Mouse (Mus musculus) testis, adult 2 months (tissue): ENCODE results near the gene Epb41l3. TPM values are rescaled to one million over a fixed set of nuclear protein-coding genes. Genes with fewer than 3 reads are reported as not detected.

Experiments used
- H3K27ac ChIP-seq: fragments of 200-500 bp; 2 replicates; pipeline ENCODE4 v1.5.1; 2012; ENCODE audit warnings: low read depth, low read length; ENCODE audit not compliant: control insufficient read depth, insufficient read depth
- H3K27me3 ChIP-seq: fragments of 200-500 bp; 2 replicates; pipeline ENCODE4 v1.6.1; 2012; ENCODE audit warnings: mild to moderate bottlenecking, low read length, moderate library complexity; ENCODE audit not compliant: control insufficient read depth, insufficient read depth
- H3K36me3 ChIP-seq: fragments of 200-500 bp; 2 replicates; pipeline ENCODE4 v1.6.1; 2012; ENCODE audit warnings: mild to moderate bottlenecking, low read length; ENCODE audit not compliant: control insufficient read depth, insufficient read depth
- H3K4me1 ChIP-seq: fragments of 200-500 bp; 2 replicates; pipeline ENCODE4 v1.6.1; 2012; ENCODE audit warnings: low read length; ENCODE audit not compliant: control insufficient read depth, insufficient read depth
- H3K4me3 ChIP-seq: fragments of 200-500 bp; 2 replicates; pipeline ENCODE4 v1.5.1; 2012; ENCODE audit warnings: low read depth, mild to moderate bottlenecking, low read length, moderate library complexity, mixed read lengths; ENCODE audit not compliant: control insufficient read depth
- CTCF ChIP-seq: fragments of 200-500 bp; IDR thresholded peaks from 2 replicates; pipeline ENCODE4 v1.5.1; 2012; ENCODE audit warnings: low read depth, mild to moderate bottlenecking, inconsistent platforms, low read length, moderate library complexity; ENCODE audit not compliant: control insufficient read depth, insufficient read depth, insufficient replicate concordance
- POLR2A ChIP-seq: fragments of 200-500 bp; IDR thresholded peaks from 2 replicates; pipeline ENCODE4 v1.6.1; 2012; ENCODE audit warnings: low read depth, mild to moderate bottlenecking, inconsistent platforms, low read length, moderate library complexity; ENCODE audit not compliant: control insufficient read depth
- polyA plus RNA-seq: library from polyadenylated mRNA; depleted of rRNA; stranded (reverse); fragments of >200 nt; gene quantifications from 2 replicates; pipeline ENCODE4 v1.2.3, GENCODE M21; 2012

Epb41l3 gene
- polyA plus RNA-seq, 1 experiment = 46.7 TPM

DNA sequence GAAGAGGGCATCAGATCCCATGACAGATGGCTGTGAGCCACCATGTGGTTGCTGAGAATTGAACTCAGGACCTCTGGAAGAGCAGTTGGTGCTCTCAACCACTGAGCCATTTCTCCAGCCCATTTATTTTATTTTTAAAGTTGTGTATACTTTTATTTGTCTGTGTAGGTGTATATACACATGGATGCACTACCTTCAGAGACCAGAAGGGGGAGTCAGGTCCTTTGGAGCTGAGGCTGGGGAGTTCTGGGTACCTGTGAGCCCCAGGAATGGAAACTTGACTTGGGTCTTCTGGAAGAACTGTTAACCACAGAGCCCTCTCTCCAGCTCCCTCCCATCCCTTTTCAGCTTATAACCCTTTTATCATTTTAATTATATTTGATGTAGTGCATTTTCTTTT lies 135.6 kb downstream of the Epb41l3 start:
- no peak overlapping the region for H3K27ac ChIP-seq
- TF ChIP-seq CTCF = no peak
- TF ChIP-seq POLR2A = no peak
- H3K27me3 ChIP-seq = no peaks in the 10 kb centered on the region
- H3K4me1 ChIP-seq = no peaks in the 10 kb centered on the region
- no peak overlapping the region for H3K4me3 ChIP-seq
- no peaks in the 10 kb centered on the region for H3K36me3 ChIP-seq

DNA sequence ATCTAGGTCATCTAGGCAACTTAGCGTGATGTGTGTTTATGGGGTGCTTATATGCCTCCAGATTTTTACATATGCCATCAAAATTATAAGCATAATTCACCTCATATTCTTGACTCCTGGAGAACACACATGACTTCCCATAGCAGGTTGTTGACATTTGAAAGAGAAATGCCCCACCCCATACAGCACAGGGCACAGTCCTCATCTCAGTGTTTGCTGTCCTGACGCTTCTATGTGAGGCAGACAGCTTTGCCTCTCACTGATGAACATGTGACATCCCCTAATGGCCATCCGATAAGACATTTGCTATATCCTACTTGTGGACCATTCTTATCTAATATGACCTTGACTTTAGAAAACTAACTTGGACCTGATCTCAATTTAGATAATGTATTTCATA lies 140.6 kb downstream of the Epb41l3 start:
- Histone ChIP-seq H3K36me3 (no peaks in the 10 kb centered on the region), H3K4me1 (no peaks in the 10 kb centered on the region)

DNA sequence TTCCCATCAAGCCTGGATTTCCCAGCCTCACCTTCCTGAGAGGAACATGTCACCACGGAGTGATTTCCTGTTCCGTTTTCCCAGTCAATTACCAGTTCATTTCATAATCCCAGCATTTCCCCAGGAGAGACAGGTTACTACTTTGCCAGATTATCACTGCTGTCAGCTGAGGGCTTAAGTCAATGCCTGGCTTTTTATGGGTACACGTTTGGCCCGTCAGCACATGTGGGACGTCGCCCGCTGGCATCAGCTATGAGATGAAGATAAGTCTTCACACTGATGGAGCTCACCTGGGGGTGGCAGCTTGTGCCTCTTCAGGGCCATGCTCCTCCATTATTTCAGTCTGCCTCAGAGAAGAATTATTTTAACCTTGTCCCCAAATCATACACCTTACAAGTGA lies 145.4 kb downstream of the Epb41l3 start:
- Histone ChIP-seq H3K27ac (no peak overlapping the region), H3K36me3 (no peaks in the 10 kb centered on the region), H3K4me3 (no peak overlapping the region), H3K27me3 (no peaks in the 10 kb centered on the region), H3K4me1 (no peaks in the 10 kb centered on the region)
- TF ChIP-seq POLR2A = no peak
- no peak for TF ChIP-seq CTCF

More for the DNA sequence above, 140.6 kb downstream of the Epb41l3 start:
- Histone ChIP-seq H3K4me3 (no peak overlapping the region), H3K27ac (no peak overlapping the region), H3K27me3 (no peaks in the 10 kb centered on the region)
- TF ChIP-seq POLR2A (no peak), CTCF (no peak)

- no peaks in the 10 kb centered on the region; the same call in 1 of the 2 replicates for H3K4me1 ChIP-seq
- H3K27me3 ChIP-seq = no peaks in the 10 kb centered on the region
- H3K36me3 ChIP-seq = no peaks in the 10 kb centered on the region
- no peak overlapping the region for H3K27ac ChIP-seq
- no peak overlapping the region for H3K4me3 ChIP-seq
- no peak for TF ChIP-seq CTCF
- no peak for TF ChIP-seq POLR2A
Measured at GRCm38 (mm10) chr17:69221377-69221776, 145.9 kb downstream of the Epb41l3 start.

GRCm38 (mm10) chr17:69221966-69222692 lies 146.6 kb downstream of the Epb41l3 start:
- TF ChIP-seq CTCF (no peak), POLR2A (no peak)
- H3K4me3 ChIP-seq = no peak overlapping the region
- no peaks in the 10 kb centered on the region for H3K27me3 ChIP-seq
- no peak overlapping the region for H3K27ac ChIP-seq
- H3K36me3 ChIP-seq = no peaks in the 10 kb centered on the region
- H3K4me1 ChIP-seq = no peaks in the 10 kb centered on the region; the same call in 1 of the 2 replicates

DNA sequence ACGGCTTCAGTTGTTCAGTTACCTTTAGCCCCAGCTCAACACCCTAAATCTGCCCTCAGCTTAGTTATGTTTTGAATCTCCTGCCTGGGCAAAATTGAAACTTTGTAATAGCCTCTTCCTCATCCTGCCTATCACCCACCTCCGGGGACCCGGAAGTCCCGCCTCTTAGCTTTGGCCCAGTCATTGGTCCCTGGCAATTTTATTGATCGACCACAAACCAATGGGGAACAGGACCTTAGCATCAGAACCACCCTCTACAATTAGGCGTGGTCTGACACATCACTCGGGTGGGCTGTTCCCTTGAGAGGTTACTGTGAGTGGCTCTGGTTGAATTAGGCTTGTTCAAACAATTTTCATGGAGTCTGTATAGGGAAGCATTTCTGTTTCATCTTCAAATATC lies 150.5 kb downstream of the Epb41l3 start:
- Histone ChIP-seq H3K27ac (peak overlapping the region; percentile 40; the same call in 1 of the 2 replicates), H3K4me1 (no peaks in the 10 kb centered on the region; the same call in 1 of the 2 replicates), H3K4me3 (peak overlapping the region; percentile 72), H3K36me3 (no peaks in the 10 kb centered on the region), H3K27me3 (no peaks in the 10 kb centered on the region)
- TF ChIP-seq POLR2A (no peak), CTCF (no peak)

DNA sequence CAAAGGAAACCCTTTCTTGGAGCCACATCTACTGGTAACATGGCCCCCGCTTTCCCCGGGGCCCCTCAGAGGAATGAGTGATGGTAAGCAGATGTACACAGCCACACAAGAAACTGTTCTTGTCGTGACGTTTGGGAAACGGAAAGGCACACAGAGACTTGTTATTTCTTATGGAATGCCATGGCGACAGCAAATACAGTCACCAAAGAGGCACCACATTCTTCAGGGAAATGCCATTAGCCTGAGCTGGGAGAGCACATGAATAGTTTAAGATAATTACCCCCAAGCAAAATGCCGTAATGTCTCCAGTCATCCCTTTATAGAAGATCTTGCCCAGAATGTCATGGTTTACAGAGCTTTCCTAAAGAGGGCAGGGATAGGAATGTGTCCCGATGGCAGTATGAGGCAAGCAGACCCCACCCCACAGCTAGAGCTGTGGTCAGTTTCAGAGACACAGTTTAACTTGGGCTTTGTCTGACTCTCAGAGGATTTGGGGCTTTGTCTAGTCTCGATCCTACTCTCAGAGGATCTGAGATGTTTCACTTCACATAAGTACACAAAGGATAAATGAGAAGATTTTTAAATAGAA lies 152.0 kb downstream of the Epb41l3 start:
- no peak for TF ChIP-seq CTCF
- no peak overlapping the region for H3K4me3 ChIP-seq
- no peaks in the 10 kb centered on the region for H3K36me3 ChIP-seq
- H3K27ac ChIP-seq = no peak overlapping the region
- H3K27me3 ChIP-seq = no peaks in the 10 kb centered on the region
- H3K4me1 ChIP-seq = no peaks in the 10 kb centered on the region; the same call in 1 of the 2 replicates
